Mouse (Mus musculus) ES-CJ7 (cell line): ENCODE measurements around the gene Celf2.
A peak's percentile ranks its signal among the peaks of the same experiment; 100 is the strongest.

ENCODE experiments used
- DNase-seq: peaks from one replicate; pipeline ENCODE4 v3.0.0; 2011; ENCODE audit warnings: low read depth, low spot score

Gene Celf2

DNA sequence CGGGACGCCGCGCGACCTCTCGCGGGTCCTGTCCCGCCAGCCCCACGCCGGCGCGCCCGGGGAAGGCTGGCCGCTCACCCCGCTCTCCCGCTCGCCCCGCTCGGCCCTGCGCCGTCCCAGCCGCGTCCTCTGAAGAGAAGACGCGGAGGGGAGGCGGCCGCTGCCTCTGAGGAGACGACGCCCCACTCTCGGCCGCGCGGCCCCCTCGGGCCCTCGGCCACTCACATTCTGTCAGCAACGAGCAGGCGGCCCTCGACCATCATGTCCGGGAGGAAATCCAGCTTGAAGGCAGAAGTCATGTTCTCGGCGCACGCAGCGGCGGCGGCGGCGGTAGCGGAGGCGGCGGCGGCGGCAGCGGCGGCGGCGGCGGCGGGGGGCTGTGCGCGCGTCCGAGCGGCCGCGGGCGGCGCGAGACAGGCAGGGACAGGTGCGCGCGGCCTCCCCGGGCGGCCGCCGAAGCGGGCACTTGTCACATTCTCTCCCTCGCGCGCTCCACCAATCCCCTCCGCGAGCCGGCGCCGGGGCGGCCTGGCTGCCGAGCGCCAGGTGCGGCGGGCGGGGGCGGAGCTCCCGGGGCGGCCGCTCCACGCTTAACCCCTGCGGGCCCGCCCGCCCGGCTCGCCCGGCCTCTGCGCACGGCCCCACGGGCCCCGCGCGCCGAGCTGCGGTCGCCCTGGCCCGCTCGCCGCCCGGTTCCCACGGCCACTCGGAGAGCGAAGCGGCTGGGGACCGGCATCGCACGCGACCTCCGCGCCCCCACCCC lies 637.1 kb downstream of the Celf2 start:
- DNase-seq = peak; percentile 25

DNA sequence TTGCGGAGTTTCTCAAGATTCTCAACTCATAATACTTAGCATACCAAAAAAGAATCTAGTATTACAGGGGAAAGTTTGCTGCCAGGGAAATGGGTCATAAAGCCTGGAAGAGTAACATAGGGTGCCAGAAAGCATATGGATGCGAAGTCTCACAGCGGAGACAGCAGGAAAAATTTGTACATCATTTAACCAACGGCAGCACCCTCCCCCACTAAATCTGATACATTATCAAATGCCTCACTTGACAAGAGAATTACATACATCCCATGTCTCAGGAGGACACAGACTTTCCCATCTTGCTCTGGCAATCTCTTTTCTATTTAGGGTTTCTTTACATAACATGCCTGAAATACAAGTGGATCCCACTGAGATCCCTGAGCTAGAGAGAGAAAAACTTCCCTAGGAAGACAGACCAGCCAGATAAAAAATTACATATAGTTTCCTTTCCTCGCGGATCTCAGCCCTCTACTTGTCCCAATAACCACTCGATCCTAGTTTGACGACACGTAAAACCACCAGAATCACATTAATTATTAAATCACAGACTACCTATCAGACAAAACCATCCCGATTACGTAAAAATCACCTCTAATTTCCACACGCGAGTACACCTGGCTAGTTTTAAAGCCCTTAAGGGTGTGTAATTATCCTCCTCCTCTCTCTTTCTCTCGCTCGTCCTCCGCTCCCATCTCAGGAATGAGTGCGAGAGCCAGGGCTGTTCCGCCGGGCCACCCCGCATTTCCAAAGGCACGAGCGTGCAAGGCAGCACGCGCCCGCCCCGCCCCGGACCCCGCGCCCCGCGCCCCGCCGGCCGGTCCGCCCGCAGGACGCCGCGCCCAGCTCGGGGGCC lies 637.9 kb downstream of the Celf2 start:
- peak; percentile 22 for DNase-seq

DNA sequence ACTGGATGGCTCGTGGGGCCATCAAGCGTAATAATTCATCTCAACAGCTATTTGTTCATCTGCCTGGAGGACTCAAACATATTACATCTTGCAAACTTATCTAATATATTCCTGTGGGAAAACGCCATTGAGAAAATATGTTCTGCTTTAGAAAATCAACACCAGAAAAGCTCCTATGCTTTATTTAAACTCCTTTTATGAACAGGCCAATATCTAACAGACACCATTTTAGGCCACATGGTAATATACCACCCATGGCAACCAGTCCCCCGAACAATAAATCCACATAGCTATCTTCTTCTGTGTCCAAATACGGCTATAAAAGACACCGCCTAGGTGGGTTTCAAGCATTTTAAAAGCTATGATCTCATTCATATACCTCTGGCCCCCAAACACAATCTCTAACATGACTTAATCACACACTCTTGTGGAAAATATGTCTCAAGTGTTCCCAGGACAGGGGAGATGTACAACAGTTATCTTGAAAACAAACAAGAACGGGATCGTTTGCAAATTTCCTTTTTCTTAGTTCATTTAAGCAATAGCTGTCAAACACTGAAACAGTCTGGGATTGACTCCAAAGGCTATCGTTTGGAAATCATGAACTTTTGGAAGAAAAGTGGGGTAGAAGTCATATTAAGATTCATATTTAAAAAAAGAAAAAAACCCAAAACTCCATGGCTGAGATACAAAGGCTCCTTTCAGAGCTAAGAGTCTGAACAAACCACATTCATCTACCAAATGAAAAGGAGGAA lies 639.2 kb downstream of the Celf2 start:
- no peak for DNase-seq

DNA sequence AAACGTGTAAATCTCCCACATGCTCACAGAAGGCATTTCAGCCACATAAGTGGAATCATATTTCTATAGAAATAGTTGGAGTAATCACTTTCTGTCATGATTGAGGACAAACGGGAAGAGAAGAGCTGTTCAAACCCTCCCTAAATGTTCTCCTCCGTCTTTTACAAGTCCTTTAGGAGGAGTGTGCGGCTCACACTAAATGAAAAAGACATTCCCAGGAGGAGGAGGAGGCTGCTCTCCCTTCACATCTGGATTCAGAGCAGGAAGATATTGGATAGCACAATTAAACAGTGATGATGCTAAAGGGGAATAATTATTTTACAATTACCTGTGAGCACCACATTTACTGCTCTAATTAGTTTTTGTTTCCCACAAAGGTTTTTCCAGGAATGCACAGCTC lies 642.1 kb downstream of the Celf2 start:
- no peak for DNase-seq

DNA sequence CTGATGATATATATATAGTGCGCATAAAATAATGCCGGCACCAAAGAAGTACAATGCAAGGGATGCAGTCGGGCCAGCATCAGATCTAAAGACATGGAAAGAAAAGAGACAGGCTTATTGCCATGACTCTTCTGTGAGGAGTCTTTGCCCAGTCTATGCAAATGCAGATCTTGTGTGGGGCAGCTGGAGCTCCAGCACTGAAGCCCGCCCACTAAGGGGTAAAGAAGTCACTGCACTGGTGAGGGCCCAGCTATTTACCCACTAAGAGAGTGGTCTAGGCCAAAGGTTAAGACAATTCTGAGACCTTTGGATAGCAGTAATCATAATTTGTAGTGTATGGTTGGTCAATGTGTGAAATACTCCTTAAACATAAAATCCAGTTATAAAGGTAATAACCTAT lies 643.6 kb downstream of the Celf2 start:
- no peak for DNase-seq

DNA sequence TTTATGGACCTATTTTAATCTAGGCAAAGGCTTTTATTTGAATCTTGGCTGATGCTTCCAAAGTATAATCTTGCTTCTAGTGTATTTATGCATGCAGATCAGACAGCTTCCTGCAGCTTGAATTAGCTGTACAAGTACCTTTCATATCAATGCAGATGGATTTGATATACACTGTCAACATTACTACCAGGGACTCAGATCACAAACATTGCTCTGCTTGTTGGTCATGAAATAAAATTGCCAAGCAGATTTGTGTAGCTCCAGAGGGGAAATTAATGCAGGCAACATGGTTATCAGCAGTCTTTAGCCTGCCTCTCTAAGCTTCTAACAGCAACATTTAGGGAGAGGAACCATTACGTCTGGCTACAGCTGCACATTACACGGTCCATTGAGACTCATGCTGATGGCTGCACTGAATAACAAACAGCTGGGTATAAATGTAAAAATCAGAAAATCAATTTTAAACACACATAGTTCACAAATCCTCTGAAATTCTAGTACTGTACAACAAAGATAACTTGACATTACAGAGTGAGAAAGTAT lies 659.2 kb downstream of the Celf2 start:
- no peak for DNase-seq

DNA sequence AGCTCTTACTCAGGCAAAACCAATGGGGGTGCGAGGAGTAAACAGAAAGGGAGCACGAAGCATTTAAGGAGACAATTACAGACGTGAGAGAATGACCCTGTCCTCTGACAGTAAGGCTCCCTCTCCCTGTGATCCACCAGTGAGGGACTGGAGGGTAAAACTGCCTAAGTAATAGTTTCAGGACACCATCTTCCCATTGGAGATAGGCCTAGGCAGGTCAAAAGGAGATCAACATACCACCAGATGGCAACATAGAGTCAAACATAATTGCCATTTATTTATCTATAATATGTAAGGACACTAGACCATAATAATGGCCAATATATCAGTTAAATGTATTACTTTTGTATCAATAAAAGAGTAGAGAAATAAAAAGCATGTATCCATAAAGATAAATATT lies 660.0 kb downstream of the Celf2 start:
- DNase-seq = no peak

DNA sequence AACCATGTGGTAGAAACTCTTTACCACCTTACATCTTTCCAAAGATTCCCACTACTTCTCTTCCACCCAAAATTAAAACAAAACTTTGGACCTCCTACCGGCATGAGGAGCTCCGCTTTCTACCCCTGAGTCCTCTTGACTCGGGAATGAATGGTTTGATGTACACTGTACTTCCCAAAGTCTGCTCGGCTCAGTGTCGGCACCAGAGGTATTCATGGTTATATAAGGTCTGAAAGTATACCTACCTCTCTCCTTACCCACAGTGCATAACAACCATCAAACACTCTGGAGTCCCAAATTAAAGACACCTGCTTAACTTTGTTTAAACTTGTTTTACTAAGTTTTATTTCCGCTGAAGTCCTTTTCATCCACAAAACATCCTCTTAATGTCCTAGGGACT lies 679.3 kb downstream of the Celf2 start:
- no peak for DNase-seq

DNA sequence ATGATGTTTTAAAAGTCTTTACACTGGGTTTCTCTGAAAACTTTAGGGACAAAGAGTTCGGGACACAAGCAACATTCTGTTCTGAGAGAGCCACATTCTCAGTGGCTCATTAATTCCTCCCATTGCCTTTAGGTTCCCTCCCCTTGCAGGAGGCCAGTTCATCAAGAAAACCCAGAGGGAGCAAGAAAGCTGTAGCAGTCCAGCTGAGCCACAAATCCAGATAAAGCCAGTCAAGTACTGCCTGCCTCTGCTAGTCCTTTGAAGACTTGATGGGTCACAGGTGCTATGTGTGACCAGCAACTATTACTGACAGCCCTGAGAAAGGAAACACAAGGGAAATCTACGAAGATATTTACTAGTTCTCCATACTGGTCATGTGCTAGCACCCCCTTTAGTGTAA lies 681.8 kb downstream of the Celf2 start:
- DNase-seq = no peak

DNA sequence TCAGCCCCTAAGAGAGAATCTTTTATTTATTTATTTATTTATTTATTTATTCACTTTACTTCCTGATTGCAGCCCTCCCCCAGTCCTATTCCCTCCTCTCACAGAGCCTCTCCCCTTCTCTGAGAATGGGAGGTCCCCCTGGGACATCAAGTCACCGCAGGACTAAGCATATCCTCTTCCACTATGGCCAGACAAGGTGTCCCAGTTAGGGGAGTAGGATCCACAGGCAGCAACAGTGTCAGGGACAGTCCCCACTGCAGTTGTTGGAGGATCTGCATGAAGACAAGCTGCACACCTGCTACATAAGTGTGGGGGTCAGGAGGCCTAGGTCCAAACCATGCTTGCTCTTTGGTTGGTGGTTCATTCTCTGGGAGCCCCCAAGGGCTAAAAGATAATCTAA lies 686.3 kb downstream of the Celf2 start:
- no peak for DNase-seq

DNA sequence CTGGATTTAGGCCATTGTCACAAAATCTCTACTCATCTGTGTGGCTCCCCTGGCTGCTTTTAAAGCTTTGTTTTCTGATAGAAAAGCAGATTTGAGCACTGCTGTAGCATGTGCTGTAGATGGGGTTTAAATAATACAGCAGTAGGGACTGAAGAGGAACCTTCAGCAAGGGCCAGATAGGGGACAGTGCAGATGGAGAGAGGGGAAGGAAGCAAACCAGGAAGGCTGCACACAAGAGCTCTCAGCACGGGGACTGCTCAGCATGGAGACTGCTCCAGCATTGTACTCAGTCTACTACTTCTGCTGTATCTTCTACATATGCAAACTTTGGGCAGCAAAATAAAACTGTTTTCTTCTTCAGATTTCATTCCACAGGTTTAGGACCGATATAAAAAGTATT lies 687.8 kb downstream of the Celf2 start:
- no peak for DNase-seq

DNA sequence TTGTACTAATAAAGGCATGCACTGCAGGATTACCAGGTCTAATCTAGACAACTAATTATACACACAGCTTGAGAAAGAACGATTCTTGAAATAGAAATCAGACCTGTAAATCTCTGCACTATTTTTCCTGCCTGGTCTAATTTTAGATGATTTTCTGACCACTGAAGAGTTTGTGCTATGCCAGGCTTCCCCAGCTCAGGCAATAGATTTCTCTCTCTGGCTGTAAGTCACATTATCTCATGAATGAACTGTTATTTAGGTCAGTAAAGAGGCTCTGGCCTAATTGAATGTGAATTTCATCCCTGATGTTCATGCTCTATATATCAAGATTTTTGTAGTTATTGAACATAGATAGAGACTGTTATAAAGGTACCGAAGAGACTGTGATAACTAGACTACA lies 694.1 kb downstream of the Celf2 start:
- DNase-seq = no peak

DNA sequence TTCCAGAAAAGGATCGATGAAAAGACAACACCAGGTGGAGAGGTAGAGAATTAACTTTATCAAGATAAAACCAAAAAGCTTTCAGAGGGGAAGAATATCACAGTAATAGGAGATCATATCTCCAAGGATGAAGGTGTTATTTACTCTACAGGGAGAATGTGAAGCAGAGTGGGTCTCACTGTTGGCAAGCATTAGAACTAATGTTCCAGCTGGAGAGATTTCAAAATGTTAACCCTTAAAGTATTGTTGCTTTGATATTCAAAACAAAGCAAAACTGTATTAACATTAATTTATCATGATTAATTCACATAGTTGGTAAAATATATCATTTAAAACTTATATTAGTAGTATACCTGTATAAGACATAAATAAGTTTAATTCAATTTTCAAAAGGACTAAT lies 700.6 kb downstream of the Celf2 start:
- no peak for DNase-seq

DNA sequence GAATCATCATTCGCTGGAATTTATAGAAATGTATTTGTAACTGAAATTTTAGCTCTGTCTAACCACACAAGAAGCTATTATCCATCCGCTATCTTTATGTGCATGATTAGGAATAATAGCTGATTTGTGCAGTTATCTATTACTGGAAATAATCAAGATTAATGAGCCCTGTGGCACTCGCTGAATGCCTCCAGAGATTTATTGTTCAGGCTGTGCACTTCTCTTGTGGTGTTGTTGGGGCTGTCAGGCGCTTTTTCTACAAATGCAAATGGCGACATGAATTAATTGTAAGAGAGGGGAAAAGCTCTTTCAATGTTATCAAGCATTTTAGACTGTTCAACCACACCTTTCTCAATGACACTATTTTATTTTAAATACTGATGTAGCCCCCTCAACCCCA lies 712.6 kb downstream of the Celf2 start:
- DNase-seq = no peak

DNA sequence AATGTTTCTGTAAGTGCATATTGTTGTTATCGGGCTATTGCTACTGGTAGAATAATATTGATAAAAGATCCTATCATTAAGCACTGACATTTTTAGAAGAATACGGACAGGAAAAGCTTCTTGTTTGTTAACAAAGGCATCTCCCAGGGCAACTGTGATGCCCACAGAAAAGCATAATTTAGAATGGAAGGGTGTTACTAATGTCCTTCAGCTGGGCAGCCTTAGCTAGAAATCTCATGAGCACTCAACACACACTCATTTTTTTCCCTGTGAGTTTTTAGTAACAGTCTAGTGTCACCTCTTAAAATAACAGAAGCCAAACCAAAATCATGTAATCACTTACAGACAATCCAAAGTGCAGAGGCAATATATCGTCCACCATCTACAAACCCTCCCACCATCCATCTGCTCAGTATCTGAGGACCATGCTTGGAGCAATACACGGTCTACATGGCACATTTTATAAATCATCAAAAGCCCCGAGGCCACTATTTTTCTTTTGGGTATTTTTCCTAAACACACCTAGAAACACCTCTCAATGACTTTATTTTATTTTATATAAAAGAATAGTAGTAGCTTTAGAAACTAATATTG lies 713.3 kb downstream of the Celf2 start:
- no peak for DNase-seq

DNA sequence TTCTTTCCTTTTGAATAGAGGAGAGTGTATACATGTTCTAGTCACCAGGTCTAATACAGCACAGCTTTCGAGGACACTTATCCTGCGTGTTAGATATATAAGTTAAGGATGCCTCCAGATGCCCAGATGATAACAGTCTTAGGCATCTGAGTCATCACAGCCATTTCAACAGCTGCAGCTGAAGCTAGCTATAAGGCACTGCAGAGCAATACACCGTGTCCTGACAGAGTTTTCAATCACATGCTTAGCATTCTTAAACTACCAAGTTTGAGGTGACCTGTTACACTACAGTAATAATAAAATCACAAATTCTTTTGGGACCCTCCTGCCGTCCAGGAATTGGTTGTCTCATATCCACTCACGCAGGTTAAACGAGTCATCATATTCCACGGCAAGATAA lies 714.5 kb downstream of the Celf2 start:
- DNase-seq = no peak

DNA sequence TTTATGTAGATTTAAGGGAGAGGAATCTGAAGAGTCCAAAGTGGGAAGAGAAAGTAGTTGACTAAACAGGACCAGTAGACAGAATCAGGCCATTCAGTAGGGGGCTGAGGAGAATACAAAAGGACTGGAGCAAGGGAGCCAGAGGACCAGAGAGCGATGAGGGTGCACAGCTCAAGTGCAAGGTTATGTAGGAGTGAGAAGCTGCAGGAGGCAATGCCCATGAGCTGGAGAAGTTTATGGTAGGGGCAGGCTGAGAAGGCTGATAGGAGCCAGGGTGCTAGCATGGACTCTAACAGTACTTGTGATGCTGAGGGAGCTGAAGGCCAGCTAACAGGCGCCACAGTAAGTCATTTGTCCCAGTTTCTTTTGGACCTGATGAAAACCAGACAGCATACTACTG lies 718.5 kb downstream of the Celf2 start:
- DNase-seq = no peak

DNA sequence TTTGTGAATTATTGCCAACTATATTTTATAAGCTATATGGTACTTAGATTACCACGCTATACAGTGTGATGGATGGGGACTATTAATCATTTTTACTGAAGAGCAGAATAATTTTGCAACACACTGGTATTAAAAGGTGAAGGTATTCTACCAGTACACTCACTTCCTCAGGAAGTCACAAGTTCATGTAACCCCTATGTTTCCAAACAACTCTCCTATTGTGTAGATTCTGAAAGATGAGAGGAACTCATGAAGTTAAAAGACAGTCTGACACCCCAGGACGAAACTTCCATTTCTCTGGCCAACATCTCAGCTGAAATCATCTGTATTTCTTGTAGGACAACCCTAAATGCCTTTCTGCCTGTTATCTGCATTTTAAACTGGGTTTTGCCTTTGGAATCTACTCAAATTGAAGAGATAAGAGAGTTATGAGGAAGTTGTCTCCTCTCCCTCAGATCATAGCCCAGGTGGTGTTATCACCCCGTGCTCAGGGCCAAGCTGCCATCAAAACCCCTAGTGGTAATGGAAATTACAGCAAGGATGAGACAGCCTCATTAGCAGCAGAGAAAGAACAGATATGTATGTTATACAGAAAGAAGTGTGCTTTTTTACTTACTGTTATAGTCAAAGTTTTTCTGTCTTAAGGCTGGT lies 722.7 kb downstream of the Celf2 start:
- peak; percentile 2 for DNase-seq

DNA sequence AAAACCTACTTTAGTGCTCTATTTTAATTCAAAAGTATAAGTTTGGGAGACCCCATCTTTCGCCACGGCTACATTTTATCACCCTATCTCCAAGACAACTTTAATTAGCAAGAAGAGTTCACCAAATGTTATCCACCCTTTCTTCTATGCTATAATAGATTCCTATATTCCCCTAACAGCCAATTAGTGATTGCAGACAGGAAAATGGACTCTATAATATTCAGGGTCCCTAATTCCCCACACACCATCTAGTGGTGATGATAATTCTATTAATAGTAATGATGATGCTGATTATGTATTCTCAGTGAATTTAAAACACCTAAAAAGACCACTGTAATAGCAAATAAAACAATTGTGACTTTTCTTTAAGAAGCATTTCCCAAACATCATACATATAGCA lies 739.1 kb downstream of the Celf2 start:
- no peak for DNase-seq

DNA sequence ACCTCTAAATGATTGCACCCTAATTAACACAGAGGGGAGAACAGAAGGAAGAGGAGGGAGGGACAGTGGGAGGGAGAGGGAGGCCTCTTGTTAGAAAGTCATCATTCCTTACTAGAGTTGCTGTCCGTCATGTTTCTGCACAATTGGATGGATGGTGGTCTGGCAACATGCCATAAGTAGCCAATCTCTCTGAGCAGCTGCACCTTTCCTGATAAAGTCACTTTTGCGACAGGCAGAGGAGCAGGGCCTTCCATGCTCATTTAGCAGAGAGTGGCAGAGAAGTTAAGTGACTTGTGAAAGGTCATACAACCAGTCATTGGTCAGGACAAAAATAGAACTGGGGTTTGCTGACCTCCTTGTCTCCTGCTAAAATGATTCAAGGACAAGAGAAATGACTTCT lies 747.0 kb downstream of the Celf2 start:
- DNase-seq = no peak

DNA sequence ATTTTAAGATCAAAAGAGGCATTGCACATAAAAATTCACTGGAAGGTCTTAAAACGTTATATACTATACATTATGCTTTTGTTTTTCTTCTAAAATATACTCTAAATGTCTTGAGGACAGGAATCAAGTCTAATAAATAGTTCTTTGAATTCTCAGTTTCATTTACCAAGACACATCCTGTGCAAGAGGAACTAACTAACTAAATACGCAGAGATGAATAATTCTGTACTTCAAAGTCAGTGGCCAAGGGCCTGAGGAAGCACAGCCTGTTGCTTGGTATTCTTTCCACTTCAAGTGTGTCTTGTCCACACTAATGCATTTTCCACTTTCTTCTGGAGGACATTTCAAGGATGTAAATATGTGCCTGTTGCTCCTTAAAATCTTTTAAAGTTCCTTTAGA lies 766.2 kb downstream of the Celf2 start:
- DNase-seq = no peak
